Mouse (Mus musculus) heart, postnatal 0 days (tissue): ENCODE data around the gene March4. TPM values are rescaled to one million over a fixed set of nuclear protein-coding genes. Genes with fewer than 3 reads are reported as not detected.

Experiments
- ATAC-seq: fragments of 200-750 bp; cut with Nextera tagmentation; 2 replicates; pipeline ENCODE4 v1.8.0; 2017; ENCODE audit warnings: low read depth, moderate number of reproducible peaks, moderate library complexity; ENCODE audit not compliant: insufficient read depth
- DNase-seq: peaks from one replicate; pipeline ENCODE4 v3.0.0-alpha.2; 2016; ENCODE audit warnings: low spot score
- H3K27ac ChIP-seq: fragments of 300-500 bp; sonication (generic); 2 replicates; pipeline ENCODE4 v1.5.1; 2014; ENCODE audit warnings: low read depth, mild to moderate bottlenecking
- H3K27me3 ChIP-seq: fragments of 300-500 bp; sonication (generic); 2 replicates; pipeline ENCODE4 v1.6.1; 2014; ENCODE audit warnings: low read length, mixed read lengths; ENCODE audit not compliant: control insufficient read depth, insufficient read depth
- H3K36me3 ChIP-seq: fragments of 300-500 bp; sonication (generic); replicated peaks from 2 replicates; pipeline ENCODE4 v1.6.1; 2014; ENCODE audit warnings: low read length, mixed read lengths; ENCODE audit not compliant: control insufficient read depth, insufficient read depth
- H3K4me1 ChIP-seq: fragments of 300-500 bp; sonication (generic); 2 replicates; pipeline ENCODE4 v1.6.1; 2014; ENCODE audit warnings: antibody characterized with exemption; ENCODE audit not compliant: control insufficient read depth, insufficient read depth
- H3K4me2 ChIP-seq: fragments of 300-500 bp; sonication (generic); 2 replicates; pipeline ENCODE4 v1.6.1; 2014; ENCODE audit warnings: low read depth, mild to moderate bottlenecking, low read length, moderate library complexity
- H3K4me3 ChIP-seq: fragments of 300-500 bp; sonication (generic); 2 replicates; pipeline ENCODE4 v1.5.1; 2014; ENCODE audit warnings: low read depth, low read length
- H3K9ac ChIP-seq: fragments of 300-500 bp; sonication (generic); replicated peaks from 2 replicates; pipeline ENCODE4 v1.6.1; 2014; ENCODE audit warnings: low read depth, low read length, mixed read lengths
- H3K9me3 ChIP-seq: fragments of 300-500 bp; sonication (generic); replicated peaks from 2 replicates; pipeline ENCODE4 v1.6.1; 2016; ENCODE audit warnings: low read length; ENCODE audit not compliant: control insufficient read depth
- CTCF ChIP-seq: IDR thresholded peaks from 2 replicates; pipeline ENCODE4 v1.5.1; 2016; ENCODE audit warnings: antibody characterized with exemption, control low read depth, low read depth
- EP300 ChIP-seq: IDR thresholded peaks from 2 replicates; pipeline ENCODE4 v1.6.1; 2016; ENCODE audit warnings: antibody characterized with exemption, low read depth
- WGBS: fragments of 180-500 bp; shearing (Covaris S2); extraction: QIAGEN DNeasy Blood & Tissue Kit; methylation state at CpG from one replicate; pipeline ENCODE4 v1.1.7; 2014; 5-methylcytosine and 5-hydroxymethylcytosine counted together
- polyA plus RNA-seq: library from polyadenylated mRNA; unstranded; fragments of >200 nt; fragmentation: Nextera tagmentation; extraction: Ambion mirVana; gene quantifications from 2 replicates; pipeline ENCODE4 v1.2.1, GENCODE M21; 2015
- total RNA-seq: library from RNA; depleted of rRNA; stranded (reverse); fragments of >200 nt; gene quantifications from 2 replicates; pipeline ENCODE4 v1.2.3, GENCODE M21; 2014; ENCODE audit warnings: low replicate concordance

The March4 gene
- total and polyA plus RNA-seq, 2 experiments from 2014 or later = not detected

- Histone ChIP-seq H3K27me3 (no peaks in the 10 kb centered on the region), H3K36me3 (no peaks in the 10 kb centered on the region), H3K9ac (no peak overlapping the region), H3K4me2 (no peak overlapping the region), H3K4me3 (no peak overlapping the region), H3K9me3 (no peaks in the 10 kb centered on the region), H3K27ac (no peak overlapping the region), H3K4me1 (no peaks in the 10 kb centered on the region)
- TF ChIP-seq EP300 (no peak), CTCF (no peak)
- DNase-seq (no peak), ATAC-seq (no peak)
- 49% methylated on average over 3 of the region's 3 CpGs for WGBS
Observed at GRCm38 (mm10) chr1:72493454-72493853, 43.3 kb downstream of the March4 start.

- H3K4me1 ChIP-seq = no peaks in the 10 kb centered on the region
- H3K4me2 ChIP-seq = no peak overlapping the region
- no peak overlapping the region for H3K27ac ChIP-seq
- H3K9ac ChIP-seq = no peak overlapping the region
- 83% methylated on average over 10 of the region's 10 CpGs for WGBS
- TF ChIP-seq EP300 (no peak), CTCF (no peak)
- no peaks in the 10 kb centered on the region for H3K27me3 ChIP-seq
- ATAC-seq (no peak), DNase-seq (no peak)
- H3K36me3 ChIP-seq = no peaks in the 10 kb centered on the region
- no peaks in the 10 kb centered on the region for H3K9me3 ChIP-seq
- H3K4me3 ChIP-seq = no peak overlapping the region
Observed at GRCm38 (mm10) chr1:72492666-72493065, 44.1 kb downstream of the March4 start.

GRCm38 (mm10) chr1:72491307-72491706 is 45.4 kb downstream of the March4 start:
- Histone ChIP-seq H3K27me3 (no peaks in the 10 kb centered on the region), H3K4me3 (no peak overlapping the region), H3K36me3 (no peaks in the 10 kb centered on the region), H3K27ac (no peak overlapping the region), H3K4me1 (no peaks in the 10 kb centered on the region), H3K9ac (no peak overlapping the region), H3K9me3 (no peaks in the 10 kb centered on the region), H3K4me2 (no peak overlapping the region)
- ATAC-seq (no peak), DNase-seq (no peak)
- TF ChIP-seq CTCF (no peak), EP300 (no peak)
- 70% methylated on average over 5 of the region's 5 CpGs for WGBS

- no peak for TF ChIP-seq EP300
- TF ChIP-seq CTCF = no peak
- H3K27me3 ChIP-seq = no peaks in the 10 kb centered on the region
- DNase-seq (no peak), ATAC-seq (no peak)
- H3K4me3 ChIP-seq = no peak overlapping the region
- H3K4me2 ChIP-seq = no peak overlapping the region
- no peak overlapping the region for H3K27ac ChIP-seq
- no peak overlapping the region for H3K9ac ChIP-seq
- 64% methylated on average over 3 of the region's 3 CpGs for WGBS
- H3K36me3 ChIP-seq = no peaks in the 10 kb centered on the region
- no peaks in the 10 kb centered on the region for H3K4me1 ChIP-seq
- no peaks in the 10 kb centered on the region for H3K9me3 ChIP-seq
Observed at GRCm38 (mm10) chr1:72490801-72491200, 45.9 kb downstream of the March4 start.

- no peak for ATAC-seq
- H3K27ac ChIP-seq = no peak overlapping the region
- WGBS = 8% methylated on average over 8 of the region's 8 CpGs
- H3K4me3 ChIP-seq = no peak overlapping the region
- no peaks in the 10 kb centered on the region for H3K36me3 ChIP-seq
- no peak overlapping the region for H3K4me2 ChIP-seq
- no peak for DNase-seq
- no peaks in the 10 kb centered on the region for H3K27me3 ChIP-seq
- no peak for TF ChIP-seq CTCF
- TF ChIP-seq EP300 = no peak
- no peaks in the 10 kb centered on the region for H3K9me3 ChIP-seq
- H3K9ac ChIP-seq = no peak overlapping the region
- H3K4me1 ChIP-seq = no peaks in the 10 kb centered on the region
Observed at GRCm38 (mm10) chr1:72490193-72490592, 46.5 kb downstream of the March4 start.

- no peak for TF ChIP-seq EP300
- no peak for TF ChIP-seq CTCF
- H3K36me3 ChIP-seq = no peaks in the 10 kb centered on the region
- no peak overlapping the region for H3K4me3 ChIP-seq
- H3K27me3 ChIP-seq = no peaks in the 10 kb centered on the region
- H3K9ac ChIP-seq = no peak overlapping the region
- H3K4me1 ChIP-seq = no peaks in the 10 kb centered on the region
- ATAC-seq (no peak), DNase-seq (no peak)
- H3K9me3 ChIP-seq = no peaks in the 10 kb centered on the region
- no peak overlapping the region for H3K4me2 ChIP-seq
- H3K27ac ChIP-seq = no peak overlapping the region
- WGBS = 75% methylated on average over 2 of the region's 2 CpGs
Observed at GRCm38 (mm10) chr1:72476594-72476993, 60.1 kb downstream of the March4 start.
